Mouse (Mus musculus): ENCODE measurements around the gene Wnt2. TPM values are rescaled to one million over a fixed set of nuclear protein-coding genes. Genes with fewer than 3 reads are reported as not detected.

The Wnt2 gene
- polyA plus RNA-seq, 1 experiment from 2014 or later = 7.0 TPM

DNA sequence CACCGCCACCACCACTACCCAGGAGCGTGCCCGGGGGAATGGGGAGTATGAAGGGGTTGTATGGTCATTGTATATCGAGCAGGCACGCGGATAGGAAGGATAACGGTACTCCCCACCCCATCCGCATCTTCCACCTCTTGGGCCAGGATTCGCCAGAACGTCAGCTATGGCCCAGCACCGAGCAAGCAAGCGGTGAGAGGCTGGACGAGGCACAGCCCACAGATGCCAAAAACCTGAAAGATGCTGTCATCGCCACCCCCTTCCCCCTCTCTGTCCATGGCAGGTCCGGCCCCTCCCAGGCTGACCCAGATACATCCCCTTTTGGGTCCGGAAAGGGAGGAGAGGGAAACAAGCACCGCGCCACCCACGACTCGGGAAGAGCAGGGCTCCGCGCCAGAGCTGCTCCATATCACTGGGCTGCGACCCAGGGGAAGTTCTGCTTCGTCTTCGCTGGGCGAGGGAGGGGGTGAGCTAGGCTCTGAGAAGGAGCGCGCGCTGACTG, 1.2 kb upstream of the Wnt2 start:
- Histone ChIP-seq H3K4me2 (ENCODE audit: low read depth, low read length) (peak overlapping the region; percentile 96), H3K4me3 (ENCODE audit: low read depth, low read length) (peak overlapping the region; percentile 54), H3K27ac (replicated peaks; ENCODE audit: low read depth, low read length) (no peak overlapping the region), H3K4me1 (ENCODE audit: control insufficient read depth, insufficient read depth, low read length) (peaks cover 14% of the 10 kb centered on the region; the same call in 1 of the 2 replicates), H3K9me3 (ENCODE audit: control insufficient read depth, low read length) (no peaks in the 10 kb centered on the region), H3K9ac (ENCODE audit: low read depth, low read length) (peak overlapping the region; percentile 49; the same call in 1 of the 2 replicates), H3K27me3 (replicated peaks; ENCODE audit: control insufficient read depth, insufficient read depth, low read length) (peaks cover 46% of the 10 kb centered on the region), H3K36me3 (ENCODE audit: control insufficient read depth, insufficient read depth, low read length) (no peaks in the 10 kb centered on the region)
- WGBS = under 1% methylated on average over 21 of the region's 29 CpGs
- ATAC-seq (ENCODE audit: low read depth) (peak; percentile 74), DNase-seq (ENCODE audit: low spot score) (peak; percentile 75)

DNA sequence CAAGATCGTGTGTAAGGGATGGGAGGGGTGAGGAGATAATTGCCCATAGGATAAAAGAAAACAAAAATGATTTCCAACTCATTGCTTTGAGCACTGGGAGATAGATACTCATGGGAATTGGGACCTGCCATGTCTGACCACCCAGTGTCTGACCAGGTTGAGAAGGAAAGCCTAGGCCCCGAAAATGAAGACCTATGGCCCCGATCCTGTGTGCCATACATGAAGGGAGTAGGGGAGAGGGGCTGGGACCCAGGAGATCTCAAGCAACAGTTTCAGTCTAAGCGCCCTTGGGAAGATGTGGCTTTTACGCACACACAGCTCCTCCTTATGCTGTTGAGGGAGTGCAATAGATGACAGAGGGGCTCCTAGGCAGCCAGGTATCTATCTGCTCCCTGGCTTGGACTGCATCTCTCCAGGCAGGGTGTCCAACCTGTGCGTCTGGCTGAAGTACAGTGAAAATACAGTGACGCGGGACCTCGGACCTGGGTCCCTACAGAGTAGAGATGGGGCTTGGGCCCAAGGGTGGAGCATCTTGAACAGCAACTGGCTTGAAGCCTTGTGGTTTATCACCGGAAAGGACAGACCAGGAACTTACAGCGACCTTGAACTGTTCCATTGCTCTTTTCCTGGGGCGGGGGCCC, 603 bp upstream of the Wnt2 start:
- DNase-seq (ENCODE audit: low spot score) = no peak
- no peaks in the 10 kb centered on the region for H3K9me3 ChIP-seq (ENCODE audit: control insufficient read depth, low read length)
- WGBS = 14% methylated on average over 12 of the region's 12 CpGs
- H3K27ac ChIP-seq (replicated peaks; ENCODE audit: low read depth, low read length) = no peak overlapping the region
- H3K4me3 ChIP-seq (ENCODE audit: low read depth, low read length) = peak overlapping the region; percentile 54
- H3K27me3 ChIP-seq (replicated peaks; ENCODE audit: control insufficient read depth, insufficient read depth, low read length) = peaks cover 46% of the 10 kb centered on the region
- peak overlapping the region; percentile 96 for H3K4me2 ChIP-seq (ENCODE audit: low read depth, low read length)
- H3K4me1 ChIP-seq (ENCODE audit: control insufficient read depth, insufficient read depth, low read length) = peaks cover 14% of the 10 kb centered on the region; the same call in 1 of the 2 replicates
- peak overlapping the region; percentile 49; the same call in 1 of the 2 replicates for H3K9ac ChIP-seq (ENCODE audit: low read depth, low read length)
- ATAC-seq (ENCODE audit: low read depth) = no peak
- no peaks in the 10 kb centered on the region for H3K36me3 ChIP-seq (ENCODE audit: control insufficient read depth, insufficient read depth, low read length)

DNA sequence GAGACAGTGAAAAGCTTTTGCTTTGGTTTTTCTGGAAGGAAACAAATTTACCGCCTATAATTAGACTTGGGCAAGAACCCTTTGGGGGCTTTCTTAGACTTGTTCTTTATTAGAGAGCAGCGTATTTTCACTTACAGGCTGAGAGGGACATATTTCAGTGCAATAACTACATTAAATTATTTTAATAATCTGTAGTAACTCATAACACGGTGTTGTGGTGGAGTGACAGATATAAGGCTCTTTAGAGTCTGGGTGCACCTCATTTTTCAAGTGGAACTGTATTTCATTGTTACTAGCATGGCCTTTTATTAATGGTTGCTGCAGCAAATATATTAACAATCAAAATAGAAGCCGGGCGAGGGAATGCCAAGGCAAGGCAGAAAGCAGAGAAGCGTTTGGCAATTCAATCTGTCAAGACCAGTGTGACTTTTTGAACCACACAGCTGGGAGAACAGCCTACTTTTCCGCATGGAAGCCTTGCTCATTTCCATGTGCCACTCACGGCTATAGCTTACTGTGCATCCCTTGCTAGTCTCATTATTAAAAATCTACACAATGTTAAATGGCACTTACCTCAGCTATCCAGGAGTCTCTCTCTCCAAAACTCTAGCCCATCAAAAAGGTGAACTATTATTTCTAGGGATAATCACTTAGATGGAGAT, 6.1 kb downstream of the Wnt2 start:
- no peaks in the 10 kb centered on the region for H3K9me3 ChIP-seq (ENCODE audit: control insufficient read depth, low read length)
- no peaks in the 10 kb centered on the region for H3K4me1 ChIP-seq (ENCODE audit: control insufficient read depth, insufficient read depth, low read length)
- peaks cover 8% of the 10 kb centered on the region for H3K27me3 ChIP-seq (replicated peaks; ENCODE audit: control insufficient read depth, insufficient read depth, low read length)
- H3K4me3 ChIP-seq (ENCODE audit: low read depth, low read length) = no peak overlapping the region
- DNase-seq (ENCODE audit: low spot score) (no peak), ATAC-seq (ENCODE audit: low read depth) (no peak)
- no peak overlapping the region for H3K27ac ChIP-seq (replicated peaks; ENCODE audit: low read depth, low read length)
- WGBS = 77% methylated on average over 8 of the region's 8 CpGs
- no peak overlapping the region for H3K9ac ChIP-seq (ENCODE audit: low read depth, low read length)
- no peak overlapping the region for H3K4me2 ChIP-seq (ENCODE audit: low read depth, low read length)
- no peaks in the 10 kb centered on the region for H3K36me3 ChIP-seq (ENCODE audit: control insufficient read depth, insufficient read depth, low read length)

DNA sequence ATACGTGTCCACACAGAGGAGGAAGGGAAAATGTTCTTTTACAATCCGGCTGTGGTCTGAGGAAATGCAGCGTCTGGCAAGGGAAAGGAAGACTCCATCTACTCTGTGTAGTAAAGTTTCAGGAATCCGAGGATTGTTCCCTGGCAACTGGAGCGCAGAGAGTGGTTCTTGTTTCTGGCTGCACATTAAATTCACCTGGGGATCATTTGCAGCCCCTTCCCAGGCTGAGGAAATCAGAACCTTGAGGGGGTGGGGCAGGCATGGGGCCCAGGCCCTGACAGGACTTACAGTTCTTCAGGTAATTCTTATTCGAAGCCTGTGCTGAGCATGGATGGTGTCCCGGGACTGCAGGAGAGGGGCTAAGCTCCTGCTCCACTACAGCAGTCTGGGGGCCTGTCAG, 17.0 kb downstream of the Wnt2 start:
- whole genome bisulfite sequencing = 26% methylated on average over 7 of the region's 7 CpGs
- peak overlapping the region; percentile 24; the same call in 1 of the 2 replicates for H3K4me2 ChIP-seq (ENCODE audit: low read depth, low read length)
- peak; percentile 77 for ATAC-seq (ENCODE audit: low read depth)
- H3K9ac ChIP-seq (ENCODE audit: low read depth, low read length) = no peak overlapping the region; the same call in 1 of the 2 replicates
- peaks cover 4% of the 10 kb centered on the region; the same call in 1 of the 2 replicates for H3K4me1 ChIP-seq (ENCODE audit: control insufficient read depth, insufficient read depth, low read length)
- H3K4me3 ChIP-seq (ENCODE audit: low read depth, low read length) = no peak overlapping the region
- H3K36me3 ChIP-seq (ENCODE audit: control insufficient read depth, insufficient read depth, low read length) = no peaks in the 10 kb centered on the region
- peak; percentile 62 for DNase-seq (ENCODE audit: low spot score)
- no peaks in the 10 kb centered on the region for H3K27me3 ChIP-seq (replicated peaks; ENCODE audit: control insufficient read depth, insufficient read depth, low read length)
- H3K9me3 ChIP-seq (ENCODE audit: control insufficient read depth, low read length) = no peaks in the 10 kb centered on the region
- 0 out of 2 replicates have a peak overlapping the region, but pooled peaks have one; percentile 39 for H3K27ac ChIP-seq (replicated peaks; ENCODE audit: low read depth, low read length)

DNA sequence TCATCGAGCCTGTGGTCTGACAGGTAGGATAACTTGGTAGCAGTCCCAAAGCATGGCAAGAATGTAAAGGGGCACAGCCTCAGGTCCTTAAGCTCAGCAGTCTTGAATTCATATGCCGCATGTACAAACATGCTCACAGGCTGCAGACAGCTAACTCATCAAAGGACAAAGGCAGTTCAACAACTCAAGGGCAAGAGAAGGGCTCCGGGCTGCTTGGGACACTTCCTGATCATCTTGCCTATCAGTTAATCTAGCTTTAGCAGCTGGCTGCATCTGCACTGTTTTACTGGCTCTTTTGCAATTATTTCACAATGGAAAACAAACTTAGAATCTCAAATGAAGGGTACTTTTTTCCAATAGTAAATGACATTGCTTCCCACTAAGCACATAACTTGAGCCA, 23.0 kb downstream of the Wnt2 start:
- Histone ChIP-seq H3K36me3 (ENCODE audit: control insufficient read depth, insufficient read depth, low read length) (no peaks in the 10 kb centered on the region), H3K9me3 (ENCODE audit: control insufficient read depth, low read length) (no peaks in the 10 kb centered on the region), H3K27ac (replicated peaks; ENCODE audit: low read depth, low read length) (no peak overlapping the region), H3K4me2 (ENCODE audit: low read depth, low read length) (no peak overlapping the region), H3K9ac (ENCODE audit: low read depth, low read length) (no peak overlapping the region), H3K4me1 (ENCODE audit: control insufficient read depth, insufficient read depth, low read length) (no peaks in the 10 kb centered on the region), H3K27me3 (replicated peaks; ENCODE audit: control insufficient read depth, insufficient read depth, low read length) (no peaks in the 10 kb centered on the region), H3K4me3 (ENCODE audit: low read depth, low read length) (no peak overlapping the region)
- ATAC-seq (ENCODE audit: low read depth) (no peak), DNase-seq (ENCODE audit: low spot score) (no peak)
- 67% methylated on average over 3 of the region's 3 CpGs for WGBS

DNA sequence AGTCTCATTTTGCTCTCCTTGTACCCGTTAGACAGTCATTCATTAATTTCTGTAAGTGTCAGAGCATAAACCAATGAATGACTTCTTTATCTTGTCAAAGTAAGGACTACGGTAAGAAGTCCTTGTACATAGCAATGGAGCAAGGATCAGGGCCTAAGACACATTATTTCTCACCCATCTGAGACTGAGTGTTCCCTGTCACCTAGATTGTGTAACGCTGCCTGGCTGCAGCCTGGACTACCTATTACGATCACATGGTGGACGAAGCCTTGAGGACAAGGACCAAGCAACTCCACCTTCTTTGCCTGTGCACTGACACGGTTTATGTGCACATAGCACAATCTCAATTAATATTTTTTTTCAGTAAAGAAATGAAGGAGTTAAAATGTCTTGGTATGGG, 28.3 kb downstream of the Wnt2 start:
- Histone ChIP-seq H3K9me3 (ENCODE audit: control insufficient read depth, low read length) (no peaks in the 10 kb centered on the region), H3K4me1 (ENCODE audit: control insufficient read depth, insufficient read depth, low read length) (no peaks in the 10 kb centered on the region), H3K9ac (ENCODE audit: low read depth, low read length) (no peak overlapping the region), H3K4me3 (ENCODE audit: low read depth, low read length) (no peak overlapping the region), H3K36me3 (ENCODE audit: control insufficient read depth, insufficient read depth, low read length) (no peaks in the 10 kb centered on the region), H3K4me2 (ENCODE audit: low read depth, low read length) (no peak overlapping the region), H3K27me3 (replicated peaks; ENCODE audit: control insufficient read depth, insufficient read depth, low read length) (no peaks in the 10 kb centered on the region), H3K27ac (replicated peaks; ENCODE audit: low read depth, low read length) (no peak overlapping the region)
- no peak for DNase-seq (ENCODE audit: low spot score)
- 92% methylated on average over 6 of the region's 6 CpGs for WGBS
- ATAC-seq (ENCODE audit: low read depth) = no peak

DNA sequence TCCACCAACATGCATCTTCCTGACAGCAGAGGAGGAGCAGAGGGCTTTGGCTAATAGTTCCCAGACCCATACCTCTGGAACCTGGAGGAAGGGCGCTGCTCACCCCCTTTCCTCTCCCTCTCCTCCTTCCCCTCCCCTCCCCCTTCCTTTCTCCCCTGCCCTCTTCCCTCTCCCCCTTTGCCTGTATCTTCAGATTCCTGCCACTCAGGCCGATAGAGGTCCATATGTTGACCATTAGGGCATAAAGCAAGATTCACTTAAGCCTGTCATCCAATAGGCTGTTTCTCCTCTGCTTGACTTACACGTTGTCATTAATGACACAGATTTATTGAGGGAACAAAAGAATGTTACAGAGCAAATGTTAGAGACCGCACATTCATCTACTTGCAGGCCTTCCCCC, 31.9 kb downstream of the Wnt2 start:
- H3K4me2 ChIP-seq (ENCODE audit: low read depth, low read length) = no peak overlapping the region
- DNase-seq (ENCODE audit: low spot score) = no peak

DNA sequence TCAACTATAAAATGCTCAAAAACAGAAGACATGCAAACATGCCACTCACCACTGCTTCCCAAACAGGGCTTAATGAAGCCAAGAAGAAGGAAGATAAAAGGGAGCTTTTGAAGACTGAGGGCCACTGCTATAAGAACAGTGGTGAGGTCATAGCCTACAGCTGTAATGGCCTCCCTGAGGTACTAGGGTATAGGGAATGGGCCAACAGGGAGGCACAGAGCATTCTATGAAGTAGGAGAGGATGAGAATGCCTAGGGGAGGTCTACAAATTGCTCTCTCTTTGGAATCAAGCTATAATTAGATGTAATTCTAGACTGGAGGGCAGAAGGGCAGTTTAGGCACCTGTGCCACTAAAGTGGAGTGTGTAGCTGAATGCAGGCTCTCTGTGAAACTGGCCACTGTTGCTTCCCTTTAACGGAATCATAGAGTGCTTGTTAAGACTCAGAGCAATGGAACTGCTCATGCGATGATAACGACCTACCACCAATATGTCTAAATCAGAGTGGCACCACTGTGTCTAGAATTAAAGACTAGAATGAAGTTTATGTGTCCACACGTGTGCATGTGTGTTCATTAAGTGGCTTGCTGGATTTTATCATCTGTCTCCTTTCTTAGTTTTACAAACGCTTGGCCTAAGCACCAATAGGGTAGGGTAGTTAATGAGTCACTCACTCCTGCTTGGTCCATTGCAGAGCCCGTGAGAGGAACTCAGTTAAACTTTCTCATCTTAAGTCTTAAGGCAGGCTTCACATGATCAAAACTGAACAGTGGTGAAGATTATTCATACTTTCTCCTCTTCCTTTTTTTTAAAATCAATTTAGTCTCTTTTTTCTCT, 35.2 kb downstream of the Wnt2 start:
- Histone ChIP-seq H3K36me3 (ENCODE audit: control insufficient read depth, insufficient read depth, low read length) (no peaks in the 10 kb centered on the region), H3K27ac (replicated peaks; ENCODE audit: low read depth, low read length) (no peak overlapping the region), H3K9ac (ENCODE audit: low read depth, low read length) (no peak overlapping the region), H3K4me1 (ENCODE audit: control insufficient read depth, insufficient read depth, low read length) (no peaks in the 10 kb centered on the region), H3K4me3 (ENCODE audit: low read depth, low read length) (no peak overlapping the region), H3K27me3 (replicated peaks; ENCODE audit: control insufficient read depth, insufficient read depth, low read length) (no peaks in the 10 kb centered on the region), H3K4me2 (ENCODE audit: low read depth, low read length) (no peak overlapping the region), H3K9me3 (ENCODE audit: control insufficient read depth, low read length) (no peaks in the 10 kb centered on the region)
- DNase-seq (ENCODE audit: low spot score) (peak; percentile 21), ATAC-seq (ENCODE audit: low read depth) (peak; percentile 91)
- WGBS = 73% methylated on average over 6 of the region's 6 CpGs

More for the DNA sequence above, 31.9 kb downstream of the Wnt2 start:
- H3K9ac ChIP-seq (ENCODE audit: low read depth, low read length) = no peak overlapping the region
- H3K36me3 ChIP-seq (ENCODE audit: control insufficient read depth, insufficient read depth, low read length) = no peaks in the 10 kb centered on the region
- H3K4me1 ChIP-seq (ENCODE audit: control insufficient read depth, insufficient read depth, low read length) = no peaks in the 10 kb centered on the region
- H3K9me3 ChIP-seq (ENCODE audit: control insufficient read depth, low read length) = no peaks in the 10 kb centered on the region
- H3K27ac ChIP-seq (replicated peaks; ENCODE audit: low read depth, low read length) = no peak overlapping the region
- H3K27me3 ChIP-seq (replicated peaks; ENCODE audit: control insufficient read depth, insufficient read depth, low read length) = no peaks in the 10 kb centered on the region
- WGBS = 40% methylated on average over 4 of the region's 4 CpGs
- H3K4me3 ChIP-seq (ENCODE audit: low read depth, low read length) = no peak overlapping the region
- no peak for ATAC-seq (ENCODE audit: low read depth)
